Comparison of ENCODE assay signal across 8 mouse cellular contexts in genomic region chr11:95831641-95832040, GRCm38 (mm10). TPM values are rescaled to one million over a fixed set of nuclear protein-coding genes. Genes with fewer than 3 reads are reported as not detected.
A peak's percentile ranks its signal among the peaks of the same experiment; 100 is the strongest.
DNase-seq lines count a peak whose midpoint lies in the region; ATAC-seq and TF ChIP-seq lines count a peak whose summit lies in the region.

No protein-coding gene starts in this region.

- H3K36me3 ChIP-seq in heart, embryonic 15.5 days, result no peaks in the 10 kb centered on the region
- no peaks in the 10 kb centered on the region for H3K36me3 ChIP-seq in ES-Bruce4 (ENCODE audit: control insufficient read depth, insufficient read depth, low read length, poor library complexity, severe bottlenecking)
- no peaks in the 10 kb centered on the region for H3K36me3 ChIP-seq in embryonic facial prominence, embryonic 11.5 days (replicated peaks; ENCODE audit: control insufficient read depth, insufficient read depth, low read depth, low read length)
- no peaks in the 10 kb centered on the region for H3K36me3 ChIP-seq in liver, embryonic 11.5 days (ENCODE audit: control insufficient read depth, insufficient read depth, low read length)

- WGBS in heart, embryonic 15.5 days, result 17% methylated on average over 15 of the region's 15 CpGs
- 3% methylated on average over 15 of the region's 15 CpGs for WGBS in embryonic facial prominence, embryonic 11.5 days
- WGBS in liver, embryonic 11.5 days, result 7% methylated on average over 15 of the region's 15 CpGs

- peaks cover 68% of the 10 kb centered on the region for H3K27me3 ChIP-seq in heart, embryonic 15.5 days
- no peaks in the 10 kb centered on the region for H3K27me3 ChIP-seq in ES-Bruce4 (ENCODE audit: control insufficient read depth, insufficient read depth, low read length, poor library complexity, severe bottlenecking)
- H3K27me3 ChIP-seq in embryonic facial prominence, embryonic 11.5 days (ENCODE audit: control insufficient read depth, insufficient read depth, low read length), result peaks cover 77% of the 10 kb centered on the region
- H3K27me3 ChIP-seq in liver, embryonic 11.5 days (replicated peaks; ENCODE audit: control insufficient read depth, insufficient read depth, low read length), result peaks cover 64% of the 10 kb centered on the region

- H3K27ac ChIP-seq in heart, embryonic 15.5 days, result no peak overlapping the region
- H3K27ac ChIP-seq in ES-Bruce4 (ENCODE audit: insufficient read depth, low read length), result no peak overlapping the region
- no peak overlapping the region for H3K27ac ChIP-seq in embryonic facial prominence, embryonic 11.5 days (replicated peaks; ENCODE audit: low read depth, low read length)
- no peak overlapping the region; the same call in 1 of the 2 replicates for H3K27ac ChIP-seq in liver, embryonic 11.5 days (ENCODE audit: low read depth, low read length)

- ATAC-seq in heart, embryonic 15.5 days (replicated peaks; ENCODE audit: insufficient number of reproducible peaks, insufficient read depth, low FRiP score, low read depth), result no peak
- no peak for ATAC-seq in embryonic facial prominence, embryonic 11.5 days (replicated peaks; ENCODE audit: insufficient number of reproducible peaks, low FRiP score, low TSS enrichment, low read depth)
- ATAC-seq in liver, embryonic 11.5 days (replicated peaks; ENCODE audit: low FRiP score), result no peak

- peak; percentile 22 for TF ChIP-seq CTCF in ES-Bruce4 (IDR thresholded peaks at IDR 0.05; ENCODE audit: low read depth, low read length)

- no peaks in the 10 kb centered on the region for H3K9me3 ChIP-seq in heart, embryonic 15.5 days (replicated peaks)
- no peaks in the 10 kb centered on the region for H3K9me3 ChIP-seq in ES-Bruce4 (replicated peaks; ENCODE audit: control insufficient read depth, insufficient read depth, low read length, poor library complexity, severe bottlenecking)
- H3K9me3 ChIP-seq in embryonic facial prominence, embryonic 11.5 days (replicated peaks; ENCODE audit: control insufficient read depth, low read length), result no peaks in the 10 kb centered on the region
- H3K9me3 ChIP-seq in liver, embryonic 11.5 days (ENCODE audit: control insufficient read depth, low read length), result no peaks in the 10 kb centered on the region

- H3K4me1 ChIP-seq in heart, embryonic 15.5 days (replicated peaks), result peaks cover 74% of the 10 kb centered on the region
- peaks cover 5% of the 10 kb centered on the region for H3K4me1 ChIP-seq in ES-Bruce4 (ENCODE audit: control insufficient read depth, insufficient read depth, low read length)
- peaks cover 12% of the 10 kb centered on the region for H3K4me1 ChIP-seq in embryonic facial prominence, embryonic 11.5 days (ENCODE audit: control insufficient read depth, insufficient read depth, low read length)
- H3K4me1 ChIP-seq in liver, embryonic 11.5 days (replicated peaks; ENCODE audit: control insufficient read depth, insufficient read depth, low read length), result peaks cover 50% of the 10 kb centered on the region

- no peak overlapping the region for H3K9ac ChIP-seq in heart, embryonic 15.5 days
- H3K9ac ChIP-seq in ES-Bruce4 (ENCODE audit: low read depth, poor library complexity, severe bottlenecking), result peak overlapping the region; percentile 11; the same call in 1 of the 2 replicates
- no peak overlapping the region for H3K9ac ChIP-seq in embryonic facial prominence, embryonic 11.5 days (replicated peaks; ENCODE audit: low read length)
- H3K9ac ChIP-seq in liver, embryonic 11.5 days (ENCODE audit: low read depth, low read length), result no peak overlapping the region

- DNase-seq in heart, adult 11 months, result no peak
- DNase-seq in embryonic facial prominence, embryonic 11.5 days (ENCODE audit: low spot score), result peak; percentile 47
- no peak for DNase-seq in liver, embryonic 11.5 days (ENCODE audit: low spot score)
- DNase-seq in layer of hippocampus, postnatal 36 days, result no peak
- no peak for DNase-seq in layer of hippocampus, adult 11-12 months (ENCODE audit: low spot score)
- no peak for DNase-seq in adipocyte (ENCODE audit: low spot score)

- peak overlapping the region; percentile 39 for H3K4me3 ChIP-seq in heart, embryonic 15.5 days
- H3K4me3 ChIP-seq in ES-Bruce4 (ENCODE audit: low read depth, low read length), result peak overlapping the region; percentile 50
- no peak overlapping the region for H3K4me3 ChIP-seq in embryonic facial prominence, embryonic 11.5 days (ENCODE audit: low read depth, low read length)
- peak overlapping the region; percentile 39; the same call in 1 of the 2 replicates for H3K4me3 ChIP-seq in liver, embryonic 11.5 days (ENCODE audit: low read depth, low read length)

- TF ChIP-seq EP300 in ES-Bruce4 (IDR thresholded peaks at IDR 0.05; ENCODE audit: insufficient read depth, low read depth, low read length), result no peak

- peak overlapping the region; percentile 57 for H3K4me2 ChIP-seq in heart, embryonic 15.5 days
- H3K4me2 ChIP-seq in embryonic facial prominence, embryonic 11.5 days (ENCODE audit: low read depth, low read length), result no peak overlapping the region
- peak overlapping the region; percentile 63 for H3K4me2 ChIP-seq in liver, embryonic 11.5 days

- TF ChIP-seq POLR2A in ES-Bruce4 (IDR thresholded peaks at IDR 0.05; ENCODE audit: insufficient read depth, low read length), result no peak

RNA-seq across cellular contexts. Expression of gene Gngt2, which starts 5.4 kb away (rescaled TPM):
- 29.4 and 31.8 TPM in 2 replicates for polyA plus RNA-seq in heart, embryonic 15.5 days (2015; fragmentation: Nextera tagmentation; extraction: Ambion mirVana)
- 7.9 and 9.4 TPM in 2 replicates for polyA plus RNA-seq in ES-Bruce4 (2011; ENCODE audit: insufficient read depth, insufficient read length, low read depth, missing spikeins)
- 7.8 and 9.2 TPM in 2 replicates for polyA plus RNA-seq in embryonic facial prominence, embryonic 11.5 days (2014; fragmentation: Nextera tagmentation; extraction: Ambion mirVana)
- 19.5 and 22.3 TPM in 2 replicates for polyA plus RNA-seq in liver, embryonic 11.5 days (2014; fragmentation: Nextera tagmentation; extraction: Ambion mirVana)
- 1 to 10 TPM; 3.1 to 4.7 TPM for total RNA-seq in layer of hippocampus, postnatal 36 days (2021)

RNA-seq across cellular contexts. Expression of gene Phospho1, which starts 7.3 kb away (rescaled TPM):
- polyA plus RNA-seq in heart, embryonic 15.5 days (2015; fragmentation: Nextera tagmentation; extraction: Ambion mirVana), result 4.5 and 5.3 TPM in 2 replicates
- 5.8 and 6.5 TPM in 2 replicates for polyA plus RNA-seq in ES-Bruce4 (2011; ENCODE audit: insufficient read depth, insufficient read length, low read depth, missing spikeins)
- not detected in 2 replicates for polyA plus RNA-seq in embryonic facial prominence, embryonic 11.5 days (2014; fragmentation: Nextera tagmentation; extraction: Ambion mirVana)
- polyA plus RNA-seq in liver, embryonic 11.5 days (2014; fragmentation: Nextera tagmentation; extraction: Ambion mirVana), result 0.48 and 0.74 TPM in 2 replicates
- total RNA-seq in layer of hippocampus, postnatal 36 days (2021), result 10 to 100 TPM; 55.8 to 62.3 TPM

RNA-seq across cellular contexts. Expression of gene Abi3, which starts 10.6 kb away (rescaled TPM):
- polyA plus RNA-seq in heart, embryonic 15.5 days (2015; fragmentation: Nextera tagmentation; extraction: Ambion mirVana), result 13.0 and 22.0 TPM in 2 replicates
- polyA plus RNA-seq in ES-Bruce4 (2011; ENCODE audit: insufficient read depth, insufficient read length, low read depth, missing spikeins), result 1.1 and 1.3 TPM in 2 replicates
- 2.1 and 2.4 TPM in 2 replicates for polyA plus RNA-seq in embryonic facial prominence, embryonic 11.5 days (2014; fragmentation: Nextera tagmentation; extraction: Ambion mirVana)
- 6.4 and 7.9 TPM in 2 replicates for polyA plus RNA-seq in liver, embryonic 11.5 days (2014; fragmentation: Nextera tagmentation; extraction: Ambion mirVana)
- 1 to 10 TPM; 6.2 to 6.4 TPM for total RNA-seq in layer of hippocampus, postnatal 36 days (2021)
